Mouse (Mus musculus): ENCODE results near the gene Hsf2bp.

Hsf2bp gene

DNA sequence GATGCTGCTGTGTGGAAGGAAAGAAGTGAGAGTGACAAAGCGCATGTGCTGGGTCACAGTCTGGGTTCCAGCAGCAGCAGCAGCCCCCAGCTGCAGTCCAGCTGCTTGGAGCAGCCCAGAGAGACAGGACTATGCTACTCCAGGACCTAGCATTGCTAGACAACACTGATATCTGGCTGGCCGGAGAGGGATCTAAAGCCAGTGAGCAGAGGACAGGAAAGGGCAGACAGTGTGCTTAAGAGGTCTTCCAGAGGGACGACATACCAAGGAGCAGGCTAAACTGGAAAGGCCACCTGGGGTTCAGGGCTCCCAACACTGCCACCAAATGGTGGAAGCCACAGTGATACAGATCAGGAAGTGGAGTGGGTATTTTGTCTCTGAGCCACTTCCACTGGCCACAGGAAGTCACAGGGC lies 99.0 kb downstream of the Hsf2bp start:
- DNase-seq (ENCODE audit: low read depth, low spot score) = no peak

DNA sequence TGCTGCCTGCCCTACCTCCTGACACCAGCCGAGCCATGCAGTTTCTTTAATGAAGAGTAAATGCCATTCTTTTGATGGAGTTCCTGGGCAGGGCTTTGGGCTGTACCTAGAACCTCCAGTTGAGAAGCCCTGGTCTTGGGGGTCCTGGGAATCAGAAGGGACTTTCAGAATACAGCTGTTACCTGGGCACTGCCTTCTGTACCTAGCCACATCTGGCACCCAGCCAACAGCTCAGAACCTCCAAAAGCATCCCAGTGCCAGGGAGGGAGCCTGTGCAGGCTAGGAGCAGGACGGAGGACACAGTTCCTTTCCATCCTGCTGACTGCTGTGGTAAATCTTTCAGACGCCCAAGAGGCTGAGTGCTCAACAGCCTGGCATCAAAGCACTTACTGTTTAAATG lies 100.3 kb downstream of the Hsf2bp start:
- DNase-seq (ENCODE audit: low read depth, low spot score) = no peak

DNA sequence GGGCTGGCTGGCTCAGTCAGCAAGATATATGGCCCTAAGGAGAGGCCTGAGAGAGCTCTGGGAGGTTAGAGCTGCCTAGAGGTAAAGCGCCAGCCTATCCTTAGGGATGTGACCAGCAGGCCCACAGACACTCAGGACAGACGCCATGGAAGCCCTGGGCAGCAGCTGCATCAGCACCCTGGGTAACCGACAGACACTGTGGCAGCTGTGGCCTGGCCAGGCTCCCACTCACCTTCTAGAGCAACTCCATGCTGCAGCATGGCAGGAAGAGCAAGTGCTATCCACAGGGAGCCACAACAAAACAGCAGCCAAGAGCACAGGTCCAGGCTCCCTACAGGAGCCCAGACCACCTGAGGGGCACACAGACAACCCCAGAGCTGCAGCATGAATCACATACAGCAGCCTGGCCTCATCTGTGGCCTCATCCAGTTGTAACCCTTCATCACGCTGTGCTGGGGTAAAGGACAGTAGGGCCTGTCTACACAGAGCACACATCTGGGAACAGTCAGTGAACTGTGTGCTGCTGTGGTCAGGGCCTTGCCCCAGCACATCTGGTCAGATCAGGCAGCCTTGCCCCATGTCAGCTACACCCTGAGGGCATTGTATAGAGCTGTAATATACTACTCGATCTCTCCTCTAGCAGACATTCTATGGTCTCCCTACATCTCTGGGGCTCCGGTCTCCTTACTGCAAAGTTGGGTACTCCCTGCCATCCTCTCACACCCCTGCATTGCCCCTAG lies 100.9 kb downstream of the Hsf2bp start:
- DNase-seq (ENCODE audit: low read depth, low spot score) = no peak

DNA sequence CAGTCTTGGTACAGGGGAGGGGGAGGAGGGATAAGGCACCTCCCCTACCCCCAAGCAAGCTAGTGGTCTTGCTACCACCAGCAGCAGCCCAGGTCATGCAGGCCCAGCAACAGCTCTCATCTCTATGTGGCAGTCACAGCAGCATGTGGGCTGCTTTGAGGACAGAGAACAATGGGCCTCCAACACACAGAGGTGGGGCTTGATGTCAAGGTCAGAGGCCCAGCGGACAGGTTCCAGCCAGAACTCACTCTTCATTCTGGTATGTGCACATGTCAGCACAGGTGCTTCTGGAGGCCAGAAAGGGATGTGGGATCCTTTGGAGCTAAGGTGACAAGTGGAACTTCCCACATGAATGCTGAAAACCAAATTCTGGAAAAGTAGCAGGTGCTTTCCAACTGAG lies 102.2 kb downstream of the Hsf2bp start:
- DNase-seq (ENCODE audit: low read depth, low spot score) = no peak

DNA sequence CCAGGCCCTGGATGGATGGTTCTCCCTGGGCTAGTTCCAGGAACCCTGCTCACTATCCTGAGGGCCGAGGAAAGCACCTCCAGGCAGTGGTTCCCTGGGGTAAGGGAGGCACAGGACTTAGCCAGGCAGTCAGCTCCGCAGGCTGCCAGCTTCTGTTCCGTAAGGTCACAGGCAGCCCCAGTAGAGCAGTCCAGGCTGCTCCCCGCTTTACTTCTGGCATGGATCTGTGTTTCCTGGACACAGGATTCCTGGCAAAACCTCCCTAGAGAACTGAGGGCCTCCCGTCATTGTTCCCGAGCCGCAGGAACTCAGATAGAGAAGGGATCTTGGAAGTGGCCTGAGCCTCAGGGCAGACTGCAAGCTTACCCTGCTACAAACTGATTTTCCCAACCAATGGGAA lies 104.7 kb downstream of the Hsf2bp start:
- no peak for DNase-seq (ENCODE audit: low read depth, low spot score)

DNA sequence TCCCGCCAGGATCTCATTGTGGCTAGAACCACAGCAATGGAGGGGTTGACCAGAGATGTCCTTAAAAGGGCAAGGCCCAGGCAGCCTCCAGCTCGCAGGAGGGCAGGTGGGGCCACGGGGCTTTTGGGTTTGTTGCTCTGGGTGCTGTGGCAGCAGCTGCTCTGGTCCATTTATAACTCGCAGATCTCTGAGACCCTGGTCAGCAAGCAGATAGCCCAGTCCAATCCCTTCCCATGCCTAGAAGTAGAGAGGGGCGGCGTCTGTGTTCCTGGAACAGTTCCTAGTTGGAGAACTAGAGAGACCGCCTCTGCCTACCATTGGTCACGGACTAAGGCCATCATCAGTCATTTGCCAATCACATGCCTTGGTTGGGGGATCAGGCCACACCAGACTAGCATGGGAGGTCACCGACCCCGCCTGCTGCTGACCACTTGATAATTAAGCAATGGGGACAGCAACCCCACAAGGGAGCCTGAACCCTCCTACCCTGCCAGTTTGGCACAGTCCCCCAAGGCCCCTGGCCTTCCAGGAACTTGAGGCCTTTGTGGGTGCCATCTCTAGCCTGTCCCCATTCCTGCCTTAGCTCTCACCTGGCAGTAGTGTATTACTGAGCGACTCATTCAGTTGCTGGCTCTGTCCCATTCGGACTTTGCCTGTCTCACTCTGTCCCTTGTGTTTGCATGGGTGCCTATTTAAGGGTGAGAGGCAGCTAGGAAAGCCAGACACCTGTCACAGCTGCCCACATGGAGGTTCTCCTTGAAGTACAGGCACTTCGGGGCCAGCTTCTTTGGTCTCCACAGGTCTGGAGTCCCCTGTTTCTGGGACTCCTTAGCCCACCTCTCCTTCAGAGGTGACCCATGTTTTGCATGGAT lies 106.1 kb downstream of the Hsf2bp start:
- DNase-seq (ENCODE audit: low read depth, low spot score) = no peak

DNA sequence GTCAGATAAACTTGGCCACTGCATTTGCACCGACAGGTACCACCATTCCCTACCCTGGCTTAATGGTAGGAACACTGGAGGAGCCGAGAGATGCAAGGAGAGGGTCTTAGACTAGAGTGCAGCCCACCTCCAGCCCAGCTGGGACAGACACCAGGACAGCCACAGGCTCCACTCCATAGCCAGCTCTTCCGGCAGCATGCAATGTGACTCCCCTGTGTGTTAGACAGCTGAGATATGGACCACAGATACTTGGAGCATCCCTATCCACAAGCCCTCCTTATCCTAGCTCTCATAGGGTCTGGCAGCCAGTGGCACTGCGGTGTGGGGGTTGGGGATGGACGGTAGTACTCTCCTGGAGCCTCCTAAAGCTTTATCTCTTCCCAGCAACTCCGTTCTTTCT lies 107.1 kb downstream of the Hsf2bp start:
- DNase-seq (ENCODE audit: low read depth, low spot score) = no peak

DNA sequence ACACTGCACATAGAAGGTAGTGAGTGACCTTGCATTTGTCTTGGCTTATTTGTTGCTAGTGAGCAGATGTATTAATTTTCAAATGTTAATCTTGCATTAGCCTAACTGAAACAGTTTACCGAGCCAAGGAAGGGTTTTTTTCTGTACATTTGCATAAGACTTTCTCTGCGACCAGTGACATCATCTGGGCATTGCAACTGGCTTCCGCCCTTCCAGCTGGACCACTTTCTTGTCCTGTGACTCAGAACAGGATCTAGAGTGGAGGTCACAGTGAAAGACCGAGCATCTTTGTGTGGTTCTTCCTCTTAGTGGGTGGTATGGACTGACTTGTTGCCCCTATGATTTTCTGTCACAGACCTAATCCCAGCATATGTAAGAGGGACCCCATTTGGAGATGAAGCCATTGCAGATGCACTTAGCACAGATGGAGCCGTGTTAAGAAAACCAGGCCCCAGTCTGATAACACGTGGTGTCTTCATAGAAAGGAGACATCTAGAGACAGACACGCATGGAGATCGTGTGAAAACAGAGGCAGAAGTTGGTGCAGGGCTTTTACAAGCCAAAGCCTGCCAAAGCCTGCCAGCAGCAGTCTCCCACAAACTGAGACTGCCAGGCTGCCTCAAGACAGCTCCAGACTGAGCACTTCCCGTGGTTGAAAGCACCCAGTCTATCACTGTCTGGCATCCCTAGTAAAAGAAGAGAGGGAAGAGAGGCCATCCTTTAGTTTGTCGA lies 108.1 kb downstream of the Hsf2bp start:
- peak; percentile 29 for DNase-seq (ENCODE audit: low read depth, low spot score)

DNA sequence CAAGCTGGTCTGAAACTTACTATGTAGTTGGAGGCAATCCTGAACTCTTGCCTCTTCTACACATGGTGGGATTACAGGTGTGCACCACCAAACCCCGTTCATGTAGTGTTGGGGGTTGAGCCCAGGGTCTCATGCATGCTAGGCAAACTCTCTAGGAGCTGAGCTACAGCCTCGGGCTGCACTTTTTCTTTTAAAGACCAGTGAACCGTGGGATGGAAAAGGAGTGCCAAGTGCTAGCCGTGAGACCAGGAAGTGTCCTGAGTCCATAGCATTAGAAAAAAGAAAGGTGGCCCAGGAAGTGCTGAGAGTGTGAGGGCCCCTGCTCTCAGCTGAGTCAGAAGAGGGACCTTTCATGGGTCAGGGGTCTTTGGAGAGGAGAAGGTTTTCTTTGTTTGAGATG lies 111.9 kb downstream of the Hsf2bp start:
- DNase-seq (ENCODE audit: low read depth, low spot score) = no peak

DNA sequence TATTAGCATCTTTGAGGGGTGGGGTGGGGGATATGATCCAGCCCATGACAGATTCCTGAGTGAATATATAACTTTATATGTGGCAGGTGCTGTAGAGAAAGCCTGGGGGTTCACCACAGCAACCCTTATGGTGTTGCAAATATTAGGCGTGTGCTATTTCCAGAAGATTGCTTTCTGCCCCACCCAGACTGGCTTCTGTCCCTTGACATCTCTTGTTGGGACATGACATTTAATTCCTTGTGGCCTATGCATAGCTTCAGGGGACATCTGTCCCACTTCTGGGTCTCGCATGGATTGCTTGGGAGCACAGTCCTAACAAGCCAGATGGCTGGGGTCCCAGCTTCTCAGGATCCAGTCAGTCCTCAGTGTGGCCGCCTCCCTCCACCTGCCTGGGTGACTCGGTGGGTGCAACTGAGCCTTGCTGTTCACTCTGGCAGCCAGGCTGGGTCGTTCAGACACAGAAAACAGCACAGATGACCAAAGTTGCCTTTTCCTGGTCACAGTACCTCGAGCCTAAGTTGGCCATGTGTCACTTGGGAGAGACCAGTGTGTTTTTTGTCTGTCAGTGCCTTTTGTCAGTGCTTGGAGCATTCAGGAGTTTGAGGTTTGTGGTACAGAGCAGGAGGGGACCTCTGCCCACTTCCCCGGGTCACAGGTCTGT lies 112.7 kb downstream of the Hsf2bp start:
- no peak for DNase-seq (ENCODE audit: low read depth, low spot score)

DNA sequence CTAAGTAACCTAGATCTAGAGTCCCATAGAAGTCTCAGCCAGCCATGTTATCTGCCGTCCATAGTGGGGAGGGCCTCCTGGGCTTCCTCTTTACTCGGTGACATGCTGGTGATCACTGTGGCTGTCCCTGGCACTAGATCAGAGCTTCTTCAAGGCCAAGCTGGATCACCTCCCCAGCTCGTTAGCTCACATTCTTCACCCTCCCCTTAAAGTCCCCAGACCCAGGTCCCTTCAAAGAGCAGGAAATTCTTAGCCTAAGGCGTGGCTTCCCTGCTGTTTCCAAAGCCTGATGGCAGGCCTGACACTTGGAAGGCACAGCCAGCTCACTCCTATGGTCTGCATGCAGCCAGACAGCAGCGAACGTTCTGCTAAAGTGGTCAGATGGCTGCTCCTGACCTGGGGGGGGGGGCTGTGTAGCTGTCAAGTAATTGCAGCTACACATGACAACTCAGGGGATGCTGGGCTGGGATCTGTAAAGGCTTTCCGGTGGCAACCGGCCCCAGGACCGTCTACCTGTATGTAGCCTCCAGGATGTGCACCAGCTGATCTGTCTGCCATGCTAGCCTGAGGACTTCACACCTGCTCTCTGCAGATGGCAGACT lies 115.5 kb downstream of the Hsf2bp start:
- no peak for DNase-seq (ENCODE audit: low read depth, low spot score)

DNA sequence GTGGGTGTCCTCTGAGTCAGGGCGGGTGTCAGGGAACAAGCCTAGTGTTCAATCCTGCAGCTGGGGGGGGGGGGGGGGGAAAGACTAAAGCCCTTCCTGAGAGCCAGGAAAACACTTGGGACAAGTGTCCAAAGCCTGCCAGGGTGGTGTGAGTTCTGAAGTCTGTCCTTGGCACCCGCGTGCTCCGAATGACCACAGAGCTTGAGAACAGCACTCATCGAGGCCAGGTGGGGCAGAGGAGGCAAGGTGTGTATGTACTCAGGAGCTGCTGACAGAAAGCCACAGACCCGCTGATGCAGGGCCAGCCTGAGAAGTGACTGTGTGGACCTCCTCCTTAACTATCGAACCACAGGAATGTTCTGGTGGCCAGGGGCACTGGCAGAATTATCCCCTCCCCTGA lies 116.5 kb downstream of the Hsf2bp start:
- no peak for DNase-seq (ENCODE audit: low read depth, low spot score)

DNA sequence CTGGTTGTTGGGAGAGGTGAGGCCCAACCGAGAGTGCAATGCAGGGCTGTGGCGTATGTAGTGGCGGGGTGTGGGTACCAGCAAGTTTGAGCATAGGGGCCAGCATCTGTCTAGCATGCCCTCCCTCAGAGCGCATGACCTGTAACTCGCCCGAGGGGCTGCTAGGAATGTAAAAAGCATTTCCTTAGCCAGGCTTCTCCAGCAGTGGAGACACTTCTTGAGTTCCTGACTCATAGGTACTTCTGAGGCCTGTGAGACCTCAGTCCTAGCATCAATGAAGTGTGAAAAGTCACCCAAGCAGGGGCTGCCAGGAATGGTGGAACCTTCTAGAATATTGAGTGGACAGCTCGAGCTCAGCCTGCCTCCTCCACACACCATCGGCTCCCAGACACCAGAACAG lies 117.8 kb downstream of the Hsf2bp start:
- DNase-seq (ENCODE audit: low read depth, low spot score) = no peak

DNA sequence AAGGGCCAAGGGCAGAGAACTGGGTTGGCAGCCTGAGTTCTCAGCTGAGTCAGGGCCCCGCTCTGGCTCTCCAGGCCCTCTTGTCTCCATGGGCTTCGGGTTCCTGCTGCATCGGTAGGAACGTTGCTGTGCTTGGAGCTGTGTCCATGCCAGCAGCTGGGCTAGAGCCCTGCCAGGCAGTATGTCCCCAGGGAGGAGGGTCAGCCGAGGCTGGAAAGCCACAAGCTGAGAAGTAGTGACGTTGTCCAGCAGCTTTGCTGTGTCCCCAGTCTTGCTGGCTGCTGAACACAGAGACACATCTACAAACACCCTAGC lies 119.7 kb downstream of the Hsf2bp start:
- no peak for DNase-seq (ENCODE audit: low read depth, low spot score)

DNA sequence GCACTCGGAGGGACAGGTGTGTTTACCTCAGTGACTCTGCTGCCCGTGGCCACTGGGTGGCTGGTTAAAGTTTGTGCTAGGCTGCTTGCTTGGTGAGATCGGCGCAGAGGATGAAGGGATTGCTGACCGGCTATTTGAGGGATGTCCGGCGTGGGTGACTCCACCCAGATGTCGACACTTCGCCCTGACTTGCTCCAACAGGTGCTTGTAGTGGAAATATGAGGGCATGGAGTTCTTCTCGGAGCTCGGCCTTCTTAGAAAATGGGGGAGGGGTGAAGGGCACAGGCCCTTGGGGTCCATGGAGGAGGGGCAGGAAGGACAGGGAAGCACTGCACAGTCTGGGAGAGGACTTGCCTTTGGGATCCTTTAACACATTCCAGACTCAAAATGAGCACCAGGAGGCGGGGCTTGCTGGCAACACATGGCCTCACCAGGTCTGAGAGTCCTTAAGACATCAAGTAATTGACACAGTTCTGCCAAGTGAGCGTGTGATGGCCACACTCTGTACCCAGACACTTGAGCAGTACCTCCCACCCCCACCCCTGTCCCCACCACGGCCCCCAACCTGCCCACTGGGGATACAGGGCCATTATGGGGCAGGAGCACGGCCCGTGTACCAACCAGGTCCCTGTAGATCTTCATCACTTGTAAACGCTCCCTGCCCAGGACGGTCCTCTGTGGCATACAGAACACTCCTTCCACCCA lies 120.2 kb downstream of the Hsf2bp start:
- DNase-seq (ENCODE audit: low read depth, low spot score) = no peak

DNA sequence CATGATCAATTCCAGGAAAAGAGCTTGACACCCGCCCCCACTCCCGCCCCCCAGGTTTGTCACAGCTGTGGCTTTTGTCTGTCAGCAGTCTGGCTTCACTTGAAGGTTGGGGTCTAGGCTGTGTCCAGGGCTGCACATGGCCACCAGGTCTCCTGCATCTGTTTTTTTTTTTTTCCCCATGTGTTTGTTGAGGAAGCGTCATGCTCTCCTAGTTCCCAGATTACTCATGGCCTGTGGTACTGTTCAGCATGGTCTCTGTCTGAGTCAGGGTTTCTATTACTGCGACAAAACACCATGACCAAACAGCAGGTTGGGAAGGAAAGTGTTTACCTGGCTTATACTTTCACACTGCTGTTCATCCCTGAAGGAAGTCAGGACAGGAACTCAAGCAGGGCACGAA lies 121.8 kb downstream of the Hsf2bp start:
- DNase-seq (ENCODE audit: low read depth, low spot score) = no peak

DNA sequence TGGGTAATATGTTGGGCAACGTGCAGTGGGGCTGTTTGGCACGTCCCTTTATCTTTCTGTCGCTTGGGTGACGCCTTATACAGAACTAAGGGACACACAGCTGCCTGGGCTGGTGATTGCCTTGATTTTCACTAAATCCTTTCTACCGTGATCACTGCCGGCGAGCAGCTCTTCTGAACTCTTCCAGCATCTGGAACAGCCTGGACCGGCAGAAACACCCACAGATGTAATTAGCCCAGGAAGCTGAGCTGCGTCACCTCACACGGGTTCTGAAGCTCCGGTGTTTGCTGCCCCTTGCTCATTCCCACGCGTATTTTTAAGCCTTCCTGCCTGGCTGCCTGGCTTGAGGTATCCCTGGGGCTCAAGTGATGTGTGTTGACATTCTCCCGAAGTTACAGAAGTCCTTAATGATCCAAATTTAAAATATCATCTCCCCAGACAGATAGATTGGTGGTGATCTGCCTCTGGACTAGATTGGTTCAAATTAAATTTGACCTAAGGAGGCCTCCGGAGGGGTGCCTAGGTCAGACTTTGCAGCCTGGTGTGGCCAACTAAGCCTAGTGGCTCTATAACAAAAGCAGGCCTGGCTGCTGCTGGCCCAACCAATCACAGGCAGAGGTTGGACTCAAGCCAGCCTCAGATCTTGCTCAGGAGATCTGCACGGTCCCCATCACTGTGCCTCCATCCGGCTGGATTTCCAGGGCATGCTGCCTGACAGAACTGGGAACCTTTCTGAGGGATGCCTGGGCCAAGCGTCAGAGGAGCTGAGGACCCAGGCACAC lies 123.1 kb downstream of the Hsf2bp start:
- DNase-seq (ENCODE audit: low read depth, low spot score) = peak; percentile 9

DNA sequence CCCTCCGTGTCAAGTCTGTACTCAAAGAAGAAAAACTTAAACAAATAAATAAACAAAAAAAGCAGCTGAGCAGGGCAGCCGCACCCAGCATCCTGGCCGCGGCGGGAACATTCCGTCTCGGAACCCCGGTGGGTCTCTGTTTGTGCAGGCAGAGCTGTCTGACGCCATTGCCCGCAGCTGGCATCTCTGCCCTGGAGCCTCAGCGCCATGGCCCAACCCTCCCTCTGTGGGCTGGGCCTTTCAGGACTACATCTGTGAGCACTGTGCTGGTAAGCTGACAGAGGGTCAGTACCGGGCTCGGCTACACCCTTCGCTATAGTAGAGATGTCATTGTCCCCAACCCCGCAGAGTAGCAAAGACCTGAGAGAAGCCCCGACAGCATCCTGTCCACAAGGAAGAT lies 123.8 kb downstream of the Hsf2bp start:
- no peak for DNase-seq (ENCODE audit: low read depth, low spot score)

DNA sequence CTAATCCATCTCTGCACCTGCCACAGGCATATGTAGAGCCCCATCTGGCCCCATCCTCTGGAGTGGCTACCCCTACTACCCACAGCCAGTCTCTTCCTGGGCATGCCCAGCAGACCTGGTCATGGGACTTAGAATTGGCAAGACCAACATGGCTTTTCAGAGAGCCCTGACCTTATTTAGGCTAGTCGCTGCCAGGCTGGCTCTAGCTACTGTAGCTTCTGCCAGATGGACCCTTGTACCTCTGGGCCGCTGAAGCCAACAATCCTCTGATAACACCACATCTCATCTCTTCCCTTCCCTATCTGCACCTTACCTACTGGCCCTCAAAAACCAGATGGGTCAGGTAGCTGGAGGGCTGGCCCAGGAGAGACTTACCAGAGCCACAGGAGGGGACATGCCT lies 127.2 kb downstream of the Hsf2bp start:
- no peak for DNase-seq (ENCODE audit: low read depth, low spot score)

DNA sequence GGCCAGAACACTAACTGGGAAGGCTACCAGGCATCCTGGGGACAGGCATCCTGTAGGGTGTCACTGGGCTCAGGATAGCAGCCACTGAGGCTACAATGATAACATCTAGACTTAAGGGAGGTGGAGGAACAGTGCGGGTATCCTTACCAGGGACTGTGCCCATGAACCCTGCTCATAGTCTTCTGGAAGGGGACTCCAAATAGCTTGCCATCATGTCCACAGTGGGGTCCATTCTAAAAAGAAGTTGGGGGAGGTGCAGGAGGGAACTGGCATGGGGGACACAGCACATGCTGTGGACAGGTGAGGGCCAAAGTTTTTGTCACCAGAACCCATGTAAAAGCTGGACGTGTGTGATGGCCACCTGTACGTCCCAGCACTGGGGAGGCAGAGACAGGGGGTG lies 129.7 kb downstream of the Hsf2bp start:
- no peak for DNase-seq (ENCODE audit: low read depth, low spot score)

Data from telencephalon, adult 2 months (tissue).